Mouse (Mus musculus): ENCODE results near the gene Hmga2. TPM values are rescaled to one million over a fixed set of nuclear protein-coding genes. Genes with fewer than 3 reads are reported as not detected.

The Hmga2 gene
- polyA plus RNA-seq, 1 experiment from 2014 or later = 3.4 TPM

GRCm38 (mm10) chr10:120416628-120417027 is 59.6 kb downstream of the Hmga2 start:
- no peak for ATAC-seq (ENCODE audit: low read depth)
- no peaks in the 10 kb centered on the region for H3K27me3 ChIP-seq (ENCODE audit: control insufficient read depth, insufficient read depth, low read length)
- H3K4me1 ChIP-seq (ENCODE audit: control insufficient read depth, insufficient read depth, low read length) = peaks cover 32% of the 10 kb centered on the region
- H3K4me2 ChIP-seq (ENCODE audit: low read depth, low read length) = 0 out of 2 replicates have a peak overlapping the region, but pooled peaks have one; percentile 8
- no peaks in the 10 kb centered on the region for H3K36me3 ChIP-seq (ENCODE audit: control insufficient read depth, insufficient read depth, low read length)
- no peak overlapping the region for H3K9ac ChIP-seq (replicated peaks; ENCODE audit: low read depth, low read length)
- 29% methylated on average over 12 of the region's 12 CpGs for WGBS
- H3K27ac ChIP-seq (ENCODE audit: low read depth, low read length) = peak overlapping the region; percentile 78
- no peak overlapping the region for H3K4me3 ChIP-seq (ENCODE audit: low read depth, low read length)
- H3K9me3 ChIP-seq (ENCODE audit: control insufficient read depth, low read length) = no peaks in the 10 kb centered on the region

DNA sequence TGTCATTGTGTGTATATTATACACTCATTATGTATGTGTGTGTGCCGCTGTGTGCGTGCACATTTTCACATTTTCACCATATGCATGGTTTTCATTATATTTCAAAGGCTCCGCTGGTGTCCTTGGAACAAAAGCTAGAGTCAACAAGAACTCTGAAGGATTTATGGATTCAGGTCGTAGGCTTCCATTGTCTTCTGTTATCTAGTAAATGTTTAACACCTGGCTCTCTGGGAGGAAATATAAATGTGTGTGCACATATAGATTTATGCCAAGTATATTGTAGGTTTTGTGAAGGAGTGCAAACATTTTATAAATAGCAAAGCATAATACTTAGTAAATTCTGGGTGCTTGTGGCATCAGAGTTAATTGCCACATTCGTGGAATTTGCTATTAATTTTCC is 64.1 kb downstream of the Hmga2 start:
- no peak overlapping the region for H3K9ac ChIP-seq (replicated peaks; ENCODE audit: low read depth, low read length)
- no peak overlapping the region for H3K4me2 ChIP-seq (ENCODE audit: low read depth, low read length)
- H3K4me3 ChIP-seq (ENCODE audit: low read depth, low read length) = no peak overlapping the region
- WGBS = 46% methylated on average over 5 of the region's 5 CpGs
- no peak for ATAC-seq (ENCODE audit: low read depth)
- no peaks in the 10 kb centered on the region for H3K36me3 ChIP-seq (ENCODE audit: control insufficient read depth, insufficient read depth, low read length)
- no peaks in the 10 kb centered on the region for H3K27me3 ChIP-seq (ENCODE audit: control insufficient read depth, insufficient read depth, low read length)
- no peak overlapping the region for H3K27ac ChIP-seq (ENCODE audit: low read depth, low read length)
- no peaks in the 10 kb centered on the region for H3K9me3 ChIP-seq (ENCODE audit: control insufficient read depth, low read length)
- H3K4me1 ChIP-seq (ENCODE audit: control insufficient read depth, insufficient read depth, low read length) = peaks cover 10% of the 10 kb centered on the region

- H3K9ac ChIP-seq (replicated peaks; ENCODE audit: low read depth, low read length) = no peak overlapping the region
- no peaks in the 10 kb centered on the region for H3K4me1 ChIP-seq (ENCODE audit: control insufficient read depth, insufficient read depth, low read length)
- no peaks in the 10 kb centered on the region for H3K27me3 ChIP-seq (ENCODE audit: control insufficient read depth, insufficient read depth, low read length)
- ATAC-seq (ENCODE audit: low read depth) = no peak
- no peak overlapping the region for H3K4me2 ChIP-seq (ENCODE audit: low read depth, low read length)
- H3K9me3 ChIP-seq (ENCODE audit: control insufficient read depth, low read length) = no peaks in the 10 kb centered on the region
- H3K36me3 ChIP-seq (ENCODE audit: control insufficient read depth, insufficient read depth, low read length) = no peaks in the 10 kb centered on the region
- no peak overlapping the region for H3K27ac ChIP-seq (ENCODE audit: low read depth, low read length)
- WGBS = 74% methylated on average over 4 of the region's 4 CpGs
- H3K4me3 ChIP-seq (ENCODE audit: low read depth, low read length) = no peak overlapping the region
Measured at GRCm38 (mm10) chr10:120410958-120411357, 65.3 kb downstream of the Hmga2 start.

DNA sequence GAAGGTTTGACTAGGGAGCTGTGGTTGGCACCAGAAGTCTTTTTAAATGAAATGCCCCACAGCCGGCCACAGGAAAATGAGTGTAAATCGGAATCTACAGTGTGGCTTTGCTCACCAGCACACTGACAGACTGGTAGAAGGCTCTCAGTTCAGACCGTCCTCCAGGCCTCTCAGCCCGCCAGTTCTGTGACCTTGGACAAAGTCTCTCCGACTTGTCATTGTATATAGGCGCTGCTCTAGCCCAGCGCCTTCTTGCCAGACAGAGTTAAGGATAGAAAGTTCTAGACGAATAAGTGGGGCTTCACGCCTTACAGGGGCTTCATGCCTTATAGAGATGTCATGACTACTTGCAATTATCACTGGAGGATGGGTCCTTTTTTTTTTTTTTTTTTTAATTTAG is 67.1 kb downstream of the Hmga2 start:
- Histone ChIP-seq H3K4me3 (ENCODE audit: low read depth, low read length) (no peak overlapping the region), H3K4me2 (ENCODE audit: low read depth, low read length) (no peak overlapping the region), H3K27ac (ENCODE audit: low read depth, low read length) (no peak overlapping the region), H3K9ac (replicated peaks; ENCODE audit: low read depth, low read length) (no peak overlapping the region), H3K36me3 (ENCODE audit: control insufficient read depth, insufficient read depth, low read length) (no peaks in the 10 kb centered on the region), H3K4me1 (ENCODE audit: control insufficient read depth, insufficient read depth, low read length) (no peaks in the 10 kb centered on the region), H3K9me3 (ENCODE audit: control insufficient read depth, low read length) (no peaks in the 10 kb centered on the region), H3K27me3 (ENCODE audit: control insufficient read depth, insufficient read depth, low read length) (no peaks in the 10 kb centered on the region)
- no peak for ATAC-seq (ENCODE audit: low read depth)
- 84% methylated on average over 9 of the region's 9 CpGs for WGBS

DNA sequence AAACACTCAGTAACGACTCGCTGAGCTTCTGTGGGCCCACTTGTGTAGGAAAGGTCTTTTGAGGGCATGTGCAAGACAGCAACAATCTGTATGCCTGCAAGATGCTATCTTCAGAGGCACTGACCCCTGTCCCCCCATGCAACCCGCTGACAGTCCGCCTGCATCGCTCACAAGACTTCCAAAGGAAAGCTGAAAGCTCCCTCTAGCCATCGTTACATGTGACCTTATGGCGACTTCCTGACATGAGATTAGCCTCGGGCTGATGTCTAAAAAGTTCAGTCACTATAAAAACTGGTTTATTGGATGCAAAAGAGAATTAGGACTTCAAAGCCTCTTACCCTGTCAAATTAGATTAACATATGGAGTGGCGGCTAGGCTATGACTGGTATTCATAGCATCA is 69.0 kb downstream of the Hmga2 start:
- no peak overlapping the region for H3K9ac ChIP-seq (replicated peaks; ENCODE audit: low read depth, low read length)
- no peak overlapping the region for H3K27ac ChIP-seq (ENCODE audit: low read depth, low read length)
- 55% methylated on average over 9 of the region's 9 CpGs for WGBS

DNA sequence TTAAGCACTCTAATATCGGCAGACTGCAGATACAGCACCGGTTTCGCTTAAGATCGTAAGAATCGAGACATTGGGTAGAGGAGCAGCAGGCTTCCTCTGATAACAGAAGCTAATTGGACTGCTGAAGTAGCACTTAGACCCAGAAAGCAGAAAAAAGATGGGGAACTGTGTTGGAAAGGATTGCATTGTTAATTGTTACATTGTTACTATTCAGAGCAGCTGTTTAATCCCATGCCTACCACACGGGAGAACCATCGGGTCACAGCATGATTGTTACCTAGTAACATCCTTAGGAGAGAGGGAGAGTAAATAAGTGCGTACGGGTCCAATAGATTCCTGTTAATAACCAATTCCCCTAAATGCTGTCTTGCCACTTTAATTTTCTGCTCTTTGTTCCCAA is 70.2 kb downstream of the Hmga2 start:
- Histone ChIP-seq H3K27me3 (ENCODE audit: control insufficient read depth, insufficient read depth, low read length) (no peaks in the 10 kb centered on the region), H3K4me3 (ENCODE audit: low read depth, low read length) (no peak overlapping the region), H3K4me2 (ENCODE audit: low read depth, low read length) (no peak overlapping the region), H3K9me3 (ENCODE audit: control insufficient read depth, low read length) (no peaks in the 10 kb centered on the region), H3K9ac (replicated peaks; ENCODE audit: low read depth, low read length) (no peak overlapping the region), H3K4me1 (ENCODE audit: control insufficient read depth, insufficient read depth, low read length) (no peaks in the 10 kb centered on the region), H3K36me3 (ENCODE audit: control insufficient read depth, insufficient read depth, low read length) (no peaks in the 10 kb centered on the region), H3K27ac (ENCODE audit: low read depth, low read length) (no peak overlapping the region)
- ATAC-seq (ENCODE audit: low read depth) = no peak
- 62% methylated on average over 9 of the region's 9 CpGs for WGBS

More for the DNA sequence above, 69.0 kb downstream of the Hmga2 start:
- Histone ChIP-seq H3K27me3 (ENCODE audit: control insufficient read depth, insufficient read depth, low read length) (no peaks in the 10 kb centered on the region), H3K4me2 (ENCODE audit: low read depth, low read length) (no peak overlapping the region), H3K4me1 (ENCODE audit: control insufficient read depth, insufficient read depth, low read length) (no peaks in the 10 kb centered on the region), H3K36me3 (ENCODE audit: control insufficient read depth, insufficient read depth, low read length) (no peaks in the 10 kb centered on the region), H3K9me3 (ENCODE audit: control insufficient read depth, low read length) (no peaks in the 10 kb centered on the region), H3K4me3 (ENCODE audit: low read depth, low read length) (no peak overlapping the region)
- ATAC-seq (ENCODE audit: low read depth) = no peak

GRCm38 (mm10) chr10:120405322-120405721 is 70.9 kb downstream of the Hmga2 start:
- no peak overlapping the region for H3K27ac ChIP-seq (ENCODE audit: low read depth, low read length)
- H3K4me1 ChIP-seq (ENCODE audit: control insufficient read depth, insufficient read depth, low read length) = no peaks in the 10 kb centered on the region
- no peak overlapping the region for H3K9ac ChIP-seq (replicated peaks; ENCODE audit: low read depth, low read length)
- H3K4me3 ChIP-seq (ENCODE audit: low read depth, low read length) = no peak overlapping the region
- ATAC-seq (ENCODE audit: low read depth) = no peak
- H3K9me3 ChIP-seq (ENCODE audit: control insufficient read depth, low read length) = no peaks in the 10 kb centered on the region
- H3K27me3 ChIP-seq (ENCODE audit: control insufficient read depth, insufficient read depth, low read length) = no peaks in the 10 kb centered on the region
- 91% methylated on average over 4 of the region's 4 CpGs for WGBS
- H3K4me2 ChIP-seq (ENCODE audit: low read depth, low read length) = no peak overlapping the region
- H3K36me3 ChIP-seq (ENCODE audit: control insufficient read depth, insufficient read depth, low read length) = no peaks in the 10 kb centered on the region

GRCm38 (mm10) chr10:120402966-120403365 is 73.3 kb downstream of the Hmga2 start:
- H3K27ac ChIP-seq (ENCODE audit: low read depth, low read length) = no peak overlapping the region
- no peak for ATAC-seq (ENCODE audit: low read depth)
- H3K4me1 ChIP-seq (ENCODE audit: control insufficient read depth, insufficient read depth, low read length) = no peaks in the 10 kb centered on the region
- no peaks in the 10 kb centered on the region for H3K27me3 ChIP-seq (ENCODE audit: control insufficient read depth, insufficient read depth, low read length)
- no peaks in the 10 kb centered on the region for H3K36me3 ChIP-seq (ENCODE audit: control insufficient read depth, insufficient read depth, low read length)
- no peaks in the 10 kb centered on the region for H3K9me3 ChIP-seq (ENCODE audit: control insufficient read depth, low read length)
- 62% methylated on average over 5 of the region's 5 CpGs for WGBS
- no peak overlapping the region for H3K4me3 ChIP-seq (ENCODE audit: low read depth, low read length)
- H3K9ac ChIP-seq (replicated peaks; ENCODE audit: low read depth, low read length) = no peak overlapping the region
- no peak overlapping the region for H3K4me2 ChIP-seq (ENCODE audit: low read depth, low read length)

GRCm38 (mm10) chr10:120401787-120402186 is 74.5 kb downstream of the Hmga2 start:
- Histone ChIP-seq H3K9ac (replicated peaks; ENCODE audit: low read depth, low read length) (no peak overlapping the region), H3K4me1 (ENCODE audit: control insufficient read depth, insufficient read depth, low read length) (no peaks in the 10 kb centered on the region), H3K27me3 (ENCODE audit: control insufficient read depth, insufficient read depth, low read length) (no peaks in the 10 kb centered on the region), H3K4me3 (ENCODE audit: low read depth, low read length) (no peak overlapping the region), H3K27ac (ENCODE audit: low read depth, low read length) (no peak overlapping the region), H3K9me3 (ENCODE audit: control insufficient read depth, low read length) (no peaks in the 10 kb centered on the region), H3K36me3 (ENCODE audit: control insufficient read depth, insufficient read depth, low read length) (no peaks in the 10 kb centered on the region), H3K4me2 (ENCODE audit: low read depth, low read length) (no peak overlapping the region)
- WGBS = 48% methylated on average over 8 of the region's 8 CpGs
- ATAC-seq (ENCODE audit: low read depth) = no peak
